Mouse (Mus musculus) erythroblast, adult 5-6 weeks (primary cell): Measurements from ENCODE around the gene Fhod1. TPM values are rescaled to one million over a fixed set of nuclear protein-coding genes. Genes with fewer than 3 reads are reported as not detected.

ENCODE experiments used
- ATAC-seq: replicated peaks from 2 replicates; pipeline ENCODE4 v1.8.0; 2016; ENCODE audit warnings: moderate number of reproducible peaks, mild to moderate bottlenecking, moderate TSS enrichment, inconsistent platforms; ENCODE audit not compliant: poor library complexity, low FRiP score, severe bottlenecking
- total RNA-seq, 2 experiments: library from RNA; stranded (forward) in 1 of 2; stranded (reverse) in 1 of 2; fragments of 150-400 nt in 1 of 2; fragments of 200-764, 138-1000 nt in 1 of 2; gene quantifications; 2 replicates each; pipeline versions ENCODE4 v1.2.3 to v1.2.4; 2015 to 2017; ENCODE audit warnings: low replicate concordance in 2 of 2

Fhod1 gene
- total RNA-seq, 2 experiments from 2014 or later, result 0.19 to 1.0 TPM

GRCm38 (mm10) chr8:105350186-105350585, 2.4 kb upstream of the Fhod1 start:
- no peak for ATAC-seq

DNA sequence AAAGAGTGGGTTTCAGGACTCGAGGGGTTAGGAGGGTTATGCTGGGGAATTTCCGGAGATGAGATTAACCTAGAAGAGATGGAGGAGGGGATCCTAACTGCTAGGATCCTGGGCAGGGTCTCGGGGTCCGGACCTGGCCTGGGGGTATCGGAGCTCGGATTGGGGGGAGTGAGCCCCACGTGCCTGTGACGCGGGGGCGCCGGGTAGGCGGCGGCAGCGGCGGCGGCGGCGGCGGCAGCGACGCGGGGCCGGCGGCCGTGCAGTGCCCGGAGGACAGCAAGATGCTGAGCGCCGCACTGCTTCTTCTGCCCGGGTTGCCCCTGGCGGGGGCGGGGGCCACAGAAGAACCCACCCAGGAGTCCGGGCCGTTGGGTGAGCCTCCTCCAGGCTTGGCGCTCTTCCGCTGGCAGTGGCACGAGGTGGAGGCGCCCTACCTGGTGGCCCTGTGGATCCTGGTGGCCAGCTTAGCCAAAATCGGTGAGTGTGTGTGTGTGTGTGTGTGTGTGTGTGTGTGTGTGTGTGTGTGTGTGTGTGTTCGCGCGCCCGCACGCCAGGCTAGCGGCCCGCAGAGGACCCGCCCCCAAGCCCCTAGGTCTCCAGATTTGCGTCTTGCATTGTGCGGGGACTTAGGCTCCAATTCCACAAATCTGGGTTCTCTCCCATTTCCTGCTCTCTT, 1.5 kb upstream of the Fhod1 start:
- no peak for ATAC-seq

DNA sequence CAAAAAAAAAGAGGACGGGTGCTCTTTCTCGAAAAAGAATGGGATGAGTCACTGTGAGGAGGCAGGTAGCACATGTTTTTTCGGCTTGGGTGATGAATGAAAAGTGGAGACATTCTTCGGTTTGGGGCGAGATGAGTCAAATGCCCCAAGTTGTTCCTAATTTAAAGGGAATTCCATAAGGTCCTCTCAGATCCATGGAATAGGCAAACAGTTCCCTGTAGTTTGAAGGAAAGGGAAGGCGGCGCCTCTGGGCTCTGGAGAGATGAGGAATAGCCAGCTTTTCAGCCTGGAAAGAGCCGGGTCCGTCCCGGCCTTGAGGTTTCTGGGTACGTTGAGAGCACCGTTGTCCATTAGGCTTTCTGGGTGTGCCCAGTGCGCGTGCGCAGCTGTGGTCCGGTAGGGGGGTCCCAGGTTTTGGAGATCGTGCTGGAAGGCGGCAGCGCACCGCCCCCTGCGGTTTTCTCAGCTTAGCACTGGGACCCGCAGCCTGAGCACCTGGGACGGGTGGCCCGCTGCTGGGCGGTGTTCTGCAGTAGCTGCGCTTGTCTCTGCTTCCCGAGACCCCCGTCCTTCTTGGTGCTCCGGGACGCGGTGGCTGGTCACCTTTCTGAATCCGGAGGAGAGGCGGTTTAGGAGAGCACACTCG, 820 bp upstream of the Fhod1 start, which contains the start of gene Slc9a5:
TSS of gene Slc9a5 (plus strand) at position 394 of the 646 bp plus-strand sequence.
- no peak for ATAC-seq

DNA sequence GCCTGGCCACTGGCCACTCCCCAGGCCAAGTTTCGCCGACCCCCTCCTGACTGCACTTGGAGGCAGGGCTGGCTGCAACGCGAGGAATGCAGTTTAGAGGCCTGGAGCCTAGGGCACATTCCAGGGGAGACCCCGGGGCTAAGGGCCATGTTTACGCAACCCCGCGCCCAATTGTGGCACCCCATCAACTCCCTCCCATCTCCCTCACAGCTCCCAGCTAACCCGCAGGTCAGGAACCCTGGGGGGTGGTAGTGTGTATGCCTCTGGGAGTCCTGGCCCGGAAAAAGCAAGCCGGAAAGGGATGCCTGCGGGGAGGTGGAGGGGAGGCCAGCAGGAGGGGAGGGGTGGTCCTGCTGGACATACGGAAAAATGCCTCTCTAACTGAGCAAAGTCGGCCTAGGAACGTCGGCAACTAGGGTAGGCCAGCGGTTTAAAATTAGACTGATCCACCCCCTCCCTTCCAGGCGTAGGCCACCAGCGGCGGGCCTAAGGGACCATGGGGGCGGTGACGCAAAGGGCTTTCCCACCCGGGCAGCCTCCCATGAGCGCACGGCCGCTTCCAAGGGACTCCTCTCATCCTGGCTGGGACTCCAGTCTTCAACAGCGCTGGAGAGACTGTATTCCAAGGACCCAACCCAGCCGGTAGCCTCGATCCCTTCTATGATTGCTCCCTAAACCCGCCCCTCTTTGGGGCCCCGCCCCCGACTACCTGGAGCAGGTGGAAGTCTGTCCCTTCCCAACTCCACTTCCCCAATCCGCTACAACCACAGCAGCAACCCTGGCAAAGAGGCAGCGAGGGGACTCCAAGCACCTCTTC, 934 bp downstream of the Fhod1 start:
- ATAC-seq, result peak; percentile 8; the same call in 1 of the 2 replicates

DNA sequence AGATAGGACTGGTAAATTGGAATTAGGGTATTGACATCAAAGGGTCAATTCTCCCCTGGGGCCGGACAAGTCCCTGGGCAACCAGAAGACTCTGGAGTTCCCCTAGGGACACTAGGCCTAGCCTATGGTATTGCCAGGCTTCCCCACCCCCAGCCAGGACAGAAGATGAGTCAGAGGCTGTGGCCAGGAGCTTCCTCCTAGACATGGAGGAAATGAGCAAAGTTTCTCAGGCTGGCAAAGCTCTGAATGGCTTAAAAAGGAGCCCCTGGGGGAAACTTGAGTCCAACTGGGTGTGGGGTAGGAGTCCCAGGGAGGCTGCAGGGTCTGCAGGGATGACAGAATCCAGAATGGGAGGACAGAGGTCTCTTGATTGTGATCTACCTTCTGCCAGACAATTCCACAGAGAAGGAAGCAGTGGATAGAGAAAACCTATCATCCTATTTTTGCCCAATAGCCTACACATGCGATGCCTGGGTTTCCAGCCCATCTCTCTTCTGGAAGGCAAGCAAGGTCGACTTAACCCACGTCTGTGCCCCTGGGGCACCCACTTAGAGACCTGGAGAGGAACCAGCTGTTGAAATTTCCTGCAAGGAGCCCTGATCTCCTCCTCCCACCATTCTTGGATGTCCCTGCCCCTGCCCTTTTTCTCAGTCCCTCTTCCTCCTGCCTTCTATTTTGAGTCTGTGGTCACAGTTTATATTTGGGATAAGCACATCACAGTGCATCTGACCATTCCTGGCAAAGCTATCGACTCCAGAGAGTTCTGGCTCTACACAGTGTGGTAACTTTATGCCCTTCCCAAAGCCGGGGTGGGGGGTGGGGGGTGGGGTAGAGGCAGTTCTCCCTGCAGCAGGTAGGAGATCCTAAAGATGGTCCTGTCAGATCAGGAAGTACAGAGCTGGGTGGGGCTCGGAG, 2.4 kb downstream of the Fhod1 start:
- ATAC-seq, result no peak

GRCm38 (mm10) chr8:105343791-105344574, 3.8 kb downstream of the Fhod1 start:
- no peak for ATAC-seq

GRCm38 (mm10) chr8:105342768-105343167, 5.0 kb downstream of the Fhod1 start:
- no peak for ATAC-seq

- no peak for ATAC-seq
These were observed 6.4 kb downstream of the Fhod1 start for GRCm38 (mm10) chr8:105341399-105341798.

- ATAC-seq, result no peak
These were observed 7.7 kb downstream of the Fhod1 start for GRCm38 (mm10) chr8:105339886-105340635.

- ATAC-seq, result no peak
These were observed 8.8 kb downstream of the Fhod1 start for GRCm38 (mm10) chr8:105338992-105339391.

- peak; percentile 32; the same call in 1 of the 2 replicates for ATAC-seq
These were observed 11.2 kb downstream of the Fhod1 start for GRCm38 (mm10) chr8:105336373-105337130.

DNA sequence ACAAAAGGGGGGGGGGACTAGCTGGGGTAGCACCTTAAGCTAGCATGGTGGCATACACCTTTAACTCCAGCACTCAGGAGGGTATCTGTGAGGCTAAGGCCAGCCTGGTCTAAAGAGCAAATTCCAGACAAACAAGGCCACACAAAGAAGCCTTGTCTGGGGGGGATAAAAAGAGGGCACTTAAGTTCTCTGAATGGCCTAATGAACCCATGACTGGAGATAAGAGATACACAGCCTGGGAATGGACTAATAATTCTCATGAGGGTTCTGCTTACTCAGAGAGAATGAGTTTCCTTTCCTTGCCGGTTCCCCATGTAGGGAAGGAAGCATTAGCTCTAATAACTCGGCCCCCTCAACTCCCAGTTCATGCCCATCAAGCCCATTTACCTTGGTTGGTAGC, 15.2 kb downstream of the Fhod1 start:
- no peak for ATAC-seq

DNA sequence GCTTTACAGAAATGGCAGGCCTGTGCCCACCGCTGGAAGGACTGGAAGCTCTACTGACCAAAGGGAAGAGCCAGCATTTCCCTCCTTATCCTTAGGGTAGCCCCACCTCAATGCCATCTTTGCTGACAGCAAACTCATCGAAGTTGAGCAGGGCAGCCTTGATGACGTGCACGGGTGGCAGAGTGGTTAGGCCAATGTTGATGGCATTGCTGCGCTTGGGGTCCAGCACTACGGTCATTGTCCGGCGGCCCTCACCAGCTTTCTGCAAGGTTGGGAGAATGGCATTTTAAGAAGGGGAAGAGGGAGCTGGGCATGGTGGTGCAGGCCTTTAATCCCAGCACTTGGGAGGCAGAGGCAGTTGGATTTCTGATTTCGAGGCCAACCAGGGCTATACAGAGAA, 15.8 kb downstream of the Fhod1 start:
- ATAC-seq, result no peak

DNA sequence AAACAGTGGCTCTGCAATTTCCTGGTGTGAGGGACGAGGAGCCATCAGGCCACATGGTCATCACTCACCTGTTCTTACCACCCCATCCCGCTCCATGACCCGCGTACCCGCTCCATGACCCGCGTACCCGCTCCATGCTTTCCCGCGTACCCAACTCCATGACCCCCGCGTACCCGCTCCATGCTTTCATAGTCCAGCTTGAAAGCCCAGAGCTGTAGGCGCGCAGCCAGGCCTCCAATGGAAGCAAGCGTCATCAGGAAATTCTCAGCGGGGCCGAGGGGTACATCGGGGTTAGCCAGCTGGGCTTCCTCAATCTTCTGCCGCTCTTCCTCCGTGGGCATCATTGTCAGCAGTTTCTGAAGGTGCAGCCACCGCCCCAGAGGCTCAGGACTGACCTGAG, 16.3 kb downstream of the Fhod1 start:
- ATAC-seq, result no peak

- no peak for ATAC-seq
These were observed 17.4 kb downstream of the Fhod1 start for GRCm38 (mm10) chr8:105330325-105330724.

- no peak for ATAC-seq
These were observed 20.8 kb downstream of the Fhod1 start for GRCm38 (mm10) chr8:105326968-105327367.

- peak; percentile 81 for ATAC-seq
These were observed 21.5 kb downstream of the Fhod1 start, which contains the start of the genes Lrrc29 and Tmem208 for GRCm38 (mm10) chr8:105326141-105326672. Gene Lrrc29, minus strand, starts transcription at chr8:105326278. Gene Tmem208, plus strand, starts transcription at chr8:105326354.
